Mouse (Mus musculus): ENCODE results near the gene Usp18. TPM values are rescaled to one million over a fixed set of nuclear protein-coding genes. Genes with fewer than 3 reads are reported as not detected.

The Usp18 gene
- polyA plus RNA-seq, 1 experiment, result 2.4 TPM

GRCm38 (mm10) chr6:121304630-121305029, 58.9 kb downstream of the Usp18 start:
- H3K4me3 ChIP-seq (replicated peaks; ENCODE audit: insufficient read depth, low read depth, low read length), result no peak overlapping the region
- H3K27ac ChIP-seq (ENCODE audit: insufficient read depth, low read length), result no peak overlapping the region
- H3K27me3 ChIP-seq (ENCODE audit: control insufficient read depth, insufficient read depth, low read length), result no peaks in the 10 kb centered on the region
- TF ChIP-seq POLR2A (IDR thresholded peaks at IDR 0.05; ENCODE audit: borderline replicate concordance, insufficient read depth, low read length) (no peak), CTCF (IDR thresholded peaks at IDR 0.05; ENCODE audit: borderline replicate concordance, insufficient read depth, low read depth, low read length) (no peak)
- no peaks in the 10 kb centered on the region for H3K4me1 ChIP-seq (ENCODE audit: control insufficient read depth, insufficient read depth, low read length)
- DNase-seq, result no peak
- WGBS, result 85% methylated on average over 9 of the region's 9 CpGs

DNA sequence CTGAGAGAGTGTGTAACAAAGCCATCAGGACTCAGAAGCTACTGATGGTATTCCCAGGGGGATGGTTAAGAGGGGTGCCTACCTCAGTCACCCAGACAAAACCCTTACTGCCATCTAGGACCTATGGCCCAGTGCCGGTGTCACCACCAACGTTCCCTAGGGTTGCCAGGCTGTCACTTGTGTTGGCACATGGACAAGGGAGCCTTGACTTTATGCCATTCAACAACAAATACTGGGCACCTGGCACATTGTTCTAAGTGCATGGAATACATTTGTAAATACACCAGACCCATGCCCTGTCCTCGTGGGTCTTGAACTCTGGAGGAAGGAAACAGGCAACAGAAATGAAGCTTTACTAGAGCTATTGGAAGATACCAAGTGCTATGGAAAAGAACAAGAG, 59.9 kb downstream of the Usp18 start:
- WGBS, result 73% methylated on average over 3 of the region's 3 CpGs
- no peak overlapping the region for H3K27ac ChIP-seq (ENCODE audit: insufficient read depth, low read length)
- H3K4me3 ChIP-seq (replicated peaks; ENCODE audit: insufficient read depth, low read depth, low read length), result no peak overlapping the region
- no peaks in the 10 kb centered on the region for H3K27me3 ChIP-seq (ENCODE audit: control insufficient read depth, insufficient read depth, low read length)
- no peak for TF ChIP-seq CTCF (IDR thresholded peaks at IDR 0.05; ENCODE audit: borderline replicate concordance, insufficient read depth, low read depth, low read length)
- no peak for TF ChIP-seq POLR2A (IDR thresholded peaks at IDR 0.05; ENCODE audit: borderline replicate concordance, insufficient read depth, low read length)
- no peak for DNase-seq
- H3K4me1 ChIP-seq (ENCODE audit: control insufficient read depth, insufficient read depth, low read length), result no peaks in the 10 kb centered on the region

GRCm38 (mm10) chr6:121310984-121311383, 65.3 kb downstream of the Usp18 start:
- 90% methylated on average over 6 of the region's 6 CpGs for WGBS
- Histone ChIP-seq H3K27ac (ENCODE audit: insufficient read depth, low read length) (no peak overlapping the region), H3K4me1 (ENCODE audit: control insufficient read depth, insufficient read depth, low read length) (no peaks in the 10 kb centered on the region), H3K27me3 (ENCODE audit: control insufficient read depth, insufficient read depth, low read length) (no peaks in the 10 kb centered on the region; the same call in 1 of the 2 replicates), H3K4me3 (replicated peaks; ENCODE audit: insufficient read depth, low read depth, low read length) (no peak overlapping the region)
- TF ChIP-seq CTCF (IDR thresholded peaks at IDR 0.05; ENCODE audit: borderline replicate concordance, insufficient read depth, low read depth, low read length), result no peak
- no peak for TF ChIP-seq POLR2A (IDR thresholded peaks at IDR 0.05; ENCODE audit: borderline replicate concordance, insufficient read depth, low read length)
- no peak for DNase-seq

GRCm38 (mm10) chr6:121319099-121319498, 73.4 kb downstream of the Usp18 start:
- TF ChIP-seq POLR2A (IDR thresholded peaks at IDR 0.05; ENCODE audit: borderline replicate concordance, insufficient read depth, low read length) (no peak), CTCF (IDR thresholded peaks at IDR 0.05; ENCODE audit: borderline replicate concordance, insufficient read depth, low read depth, low read length) (no peak)
- DNase-seq, result no peak
- H3K27ac ChIP-seq (ENCODE audit: insufficient read depth, low read length), result no peak overlapping the region
- 60% methylated on average over 6 of the region's 6 CpGs for WGBS
- no peaks in the 10 kb centered on the region for H3K4me1 ChIP-seq (ENCODE audit: control insufficient read depth, insufficient read depth, low read length)
- H3K27me3 ChIP-seq (ENCODE audit: control insufficient read depth, insufficient read depth, low read length), result no peaks in the 10 kb centered on the region; the same call in 1 of the 2 replicates
- H3K4me3 ChIP-seq (replicated peaks; ENCODE audit: insufficient read depth, low read depth, low read length), result no peak overlapping the region

Other genes with a start within 250 kb of the Usp18 start
- gene Mical3, start 114.9 kb upstream of the Usp18 start, polyA plus RNA-seq (2012; rRNA removed), result 75.7 and 82.7 TPM in 2 replicates
- 19.1 and 21.0 TPM in 2 replicates for gene Pex26, start 62.2 kb upstream of the Usp18 start, polyA plus RNA-seq (2012; rRNA removed)
- 19.9 and 21.5 TPM in 2 replicates for gene Tuba8, start 35.2 kb upstream of the Usp18 start, polyA plus RNA-seq (2012; rRNA removed)
- gene Slc6a13, start 54.3 kb downstream of the Usp18 start, polyA plus RNA-seq (2012; rRNA removed), result 6.2 and 11.7 TPM in 2 replicates
- gene Slc6a12, start 97.2 kb downstream of the Usp18 start, polyA plus RNA-seq (2012; rRNA removed), result 5.6 and 7.5 TPM in 2 replicates
- 58.4 and 66.5 TPM in 2 replicates for gene Iqsec3, start 227.8 kb downstream of the Usp18 start, polyA plus RNA-seq (2012; rRNA removed)